Mouse (Mus musculus) left cerebral cortex, postnatal 10 days (tissue): ENCODE data around the gene Gm10778. TPM values are rescaled to one million over a fixed set of nuclear protein-coding genes. Genes with fewer than 3 reads are reported as not detected.
"Not testable (repeated sequence)": the region's sequence is repeated elsewhere in the genome, so short reads cannot be mapped to it uniquely, and the experiment has no call there.

Source experiments
- DNase-seq, 2 experiments: peaks; one replicate each; pipeline ENCODE4 v3.0.0; 2021 to 2022; ENCODE audit warnings: low spot score in 2 of 2, mixed read lengths in 1 of 2; ENCODE audit errors: extremely low spot score in 1 of 2
- intact Hi-C: fragments of 180-260 bp; cut with DNase I; formaldehyde crosslinking; loops from one replicate; pipeline ENCODE4 v1.15.1; 2025
- total RNA-seq, 2 experiments: library from RNA; stranded (reverse); gene quantifications; 2 replicates each; pipeline ENCODE4 v1.2.3; 2021

Gm10778 gene
- total RNA-seq, 2 experiments from 2014 or later: 5.0 to 5.7 TPM

DNA sequence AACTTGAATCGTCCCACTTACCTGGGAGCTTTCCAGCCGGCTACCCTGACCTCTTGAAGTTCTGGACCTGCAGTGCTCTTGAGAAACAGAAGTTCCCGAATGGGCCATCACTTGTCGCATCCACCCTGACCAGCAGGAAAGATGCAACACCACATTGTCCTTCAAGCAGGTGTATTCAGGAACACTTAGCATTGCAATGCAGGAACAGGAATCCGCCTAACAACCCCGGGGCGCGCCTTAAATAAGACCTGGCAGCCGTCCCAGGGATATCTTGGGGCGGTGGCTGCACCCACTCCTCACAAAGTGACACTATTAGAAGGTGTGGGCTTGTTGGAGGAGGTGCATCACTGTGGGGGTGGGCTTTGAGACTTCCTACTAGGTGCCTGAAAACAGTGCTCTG lies 6.3 kb downstream of the Gm10778 start:
- intact Hi-C loops: no loop called here
- peak in 1 of 2 experiments; percentile 18 for DNase-seq

DNA sequence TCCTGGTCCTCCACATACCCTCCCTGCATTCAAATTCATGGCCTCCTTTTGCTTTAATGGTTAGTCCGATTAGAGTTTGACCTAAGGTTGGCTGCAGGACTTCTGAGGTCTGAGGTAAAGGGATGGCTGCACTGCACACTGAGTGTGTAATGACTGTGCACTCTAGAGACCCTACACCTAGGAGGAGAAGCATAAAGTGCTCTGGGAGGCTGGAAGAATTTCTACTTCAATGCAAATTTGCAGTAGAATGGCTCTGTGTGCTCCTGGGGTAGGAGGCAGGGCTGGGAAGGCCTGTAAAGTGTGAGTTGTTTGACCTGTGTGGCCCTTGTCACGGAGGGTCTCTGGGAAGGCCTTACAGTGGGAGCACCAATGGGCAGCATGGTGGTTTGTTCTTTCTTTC lies 7.3 kb downstream of the Gm10778 start:
- no peak for DNase-seq
- intact Hi-C loops: no loop called here

- DNase-seq, intact Hi-C loops: not testable (repeated sequence)
Observed at GRCm38 (mm10) chr10:81687114-81687513, 38.3 kb downstream of the Gm10778 start.

DNA sequence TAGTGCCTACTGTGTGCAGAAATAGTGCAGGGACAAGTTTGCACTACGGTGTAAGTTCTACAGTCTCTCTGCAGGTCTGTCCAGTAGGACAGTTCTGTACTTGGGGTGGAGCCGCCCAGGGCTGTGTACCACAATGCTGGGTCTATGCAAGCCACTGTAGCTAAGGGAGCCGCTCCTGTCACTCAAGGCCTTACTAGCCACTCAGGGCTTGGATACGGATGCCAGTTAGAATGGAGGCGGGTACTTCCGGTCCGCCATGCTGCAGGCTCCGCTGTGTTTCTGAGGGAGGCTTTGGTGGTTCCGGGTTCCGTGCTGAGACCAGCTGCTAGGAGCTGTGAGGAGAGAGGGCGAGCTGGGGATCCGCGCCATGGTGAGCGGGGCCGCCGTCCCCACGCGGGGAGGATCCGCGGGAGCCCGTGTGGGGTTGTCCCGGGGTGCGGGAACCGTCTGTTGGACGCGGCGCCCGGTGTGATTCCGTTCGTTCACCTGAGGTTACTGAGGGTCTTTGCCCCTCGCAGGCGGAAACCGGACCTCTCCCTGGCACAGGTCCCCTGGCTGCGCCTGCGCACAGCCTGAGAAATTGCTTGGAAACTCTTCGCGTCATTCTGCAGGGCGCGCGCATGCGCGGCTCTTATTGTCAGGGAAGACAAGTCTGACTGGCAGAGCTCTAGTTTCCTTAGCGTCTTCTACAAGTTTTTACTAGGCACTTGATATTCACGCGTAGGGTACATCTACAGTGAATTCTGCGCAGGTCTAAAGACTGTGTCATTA lies 55.9 kb downstream of the Gm10778 start, which contains the start of gene Zfp433:
Gene Zfp433 (plus strand): TSS at position 295 of the 771 bp plus-strand sequence.
- intact Hi-C loops, DNase-seq: not testable (repeated sequence)

Other genes starting within 250 kb of the Gm10778 start
- 10 to 100 TPM; 40.7 to 44.6 TPM for gene Nfic, start 193.4 kb upstream of the Gm10778 start, total RNA-seq
- gene Celf5, start 166.3 kb upstream of the Gm10778 start, total RNA-seq: 100 to 1,000 TPM; 287 to 297 TPM
- 100 to 1,000 TPM in 1 of 2 experiments, 10 to 100 TPM in 1; 94.8 to 102 TPM for gene Ncln, start 152.7 kb upstream of the Gm10778 start, total RNA-seq
- under 1 TPM; 0.18 to 0.28 TPM for gene S1pr4, start 148.9 kb upstream of the Gm10778 start, total RNA-seq
- gene Gna15, start 124.8 kb upstream of the Gm10778 start, total RNA-seq: 1 to 10 TPM; 2.3 to 2.9 TPM
- 100 to 1,000 TPM; 111 to 118 TPM for gene Gna11, start 103.9 kb upstream of the Gm10778 start, total RNA-seq
- gene Aes, start 89.6 kb upstream of the Gm10778 start, total RNA-seq: 100 to 1,000 TPM; 542 to 558 TPM
- 10 to 100 TPM; 20.9 to 22.4 TPM for gene Tle2, start 74.5 kb upstream of the Gm10778 start, total RNA-seq
- 1 to 10 TPM in 1 of 2 experiments, under 1 TPM in 1; 0.93 to 3.0 TPM for gene Tle6, start 48.0 kb upstream of the Gm10778 start, total RNA-seq
- 1 to 10 TPM; 1.9 to 2.2 TPM for gene BC025920, start 42.8 kb upstream of the Gm10778 start, total RNA-seq
- gene Sirt6, start 21.3 kb upstream of the Gm10778 start, total RNA-seq: 10 to 100 TPM; 28.0 to 29.3 TPM
- 10 to 100 TPM; 34.1 to 35.1 TPM for gene Ankrd24, start 20.5 kb upstream of the Gm10778 start, total RNA-seq
- 10 to 100 TPM in 1 of 2 experiments, 1 to 10 TPM in 1; 9.7 to 10.6 TPM for gene Zfp433, start 55.8 kb downstream of the Gm10778 start, total RNA-seq
- gene Gm3055, start 122.1 kb downstream of the Gm10778 start, total RNA-seq: 10 to 100 TPM in 1 of 2 experiments, 1 to 10 TPM in 1; 7.0 to 10.2 TPM
- gene Gm4767, start 163.1 kb downstream of the Gm10778 start, total RNA-seq: 1 to 10 TPM; 3.2 to 3.9 TPM
- gene Gm32687, start 214.9 kb downstream of the Gm10778 start, total RNA-seq: 1 to 10 TPM; 4.0 to 4.3 TPM